Mouse (Mus musculus): ENCODE data around the gene Sgca.
A peak's percentile ranks its signal among the peaks of the same experiment; 100 is the strongest.
"Not testable (repeated sequence)": the region's sequence is repeated elsewhere in the genome, so short reads cannot be mapped to it uniquely, and the experiment has no call there.

The Sgca gene

DNA sequence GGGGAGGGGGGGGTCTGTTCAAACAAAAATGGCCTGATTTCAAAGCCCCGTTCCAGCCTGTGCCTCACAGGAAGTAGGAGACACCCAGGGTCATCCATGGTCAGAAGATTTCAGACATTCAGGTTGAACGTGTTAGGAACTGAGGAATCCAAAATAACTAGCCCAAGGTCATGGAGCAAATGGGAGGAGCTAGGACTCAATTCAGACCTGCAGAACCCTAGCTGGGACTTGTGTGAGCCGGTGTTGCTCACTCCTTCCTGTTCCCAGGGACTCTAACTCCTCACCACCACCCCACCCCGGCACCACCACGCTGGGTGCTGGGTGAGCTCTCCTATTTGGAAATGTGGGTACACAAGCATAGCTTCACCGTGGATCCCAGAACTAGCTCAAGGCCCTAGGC lies 11.2 kb upstream of the Sgca start:
- DNase-seq (ENCODE audit: low spot score in 2 of 2): no peak

DNA sequence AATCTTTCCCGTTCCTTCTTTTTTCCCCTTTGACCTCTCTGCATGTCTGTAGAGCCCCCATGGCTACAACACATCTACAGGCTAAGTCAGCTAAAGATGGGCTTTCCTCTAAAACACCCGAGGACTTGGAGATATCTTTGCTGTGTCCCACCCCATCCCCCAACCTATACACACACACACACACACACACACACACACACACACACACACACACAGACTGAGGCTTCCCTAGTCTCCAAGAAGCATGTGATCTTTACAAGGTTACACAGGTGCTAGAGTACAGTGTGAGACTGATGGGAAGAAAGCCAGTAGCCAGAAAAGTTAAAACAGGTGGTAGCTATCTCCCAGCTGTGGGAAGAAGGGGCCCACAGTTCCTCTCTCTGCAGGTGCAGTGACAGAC lies 10.3 kb upstream of the Sgca start:
- no peak for DNase-seq (ENCODE audit: low spot score in 2 of 2)

DNA sequence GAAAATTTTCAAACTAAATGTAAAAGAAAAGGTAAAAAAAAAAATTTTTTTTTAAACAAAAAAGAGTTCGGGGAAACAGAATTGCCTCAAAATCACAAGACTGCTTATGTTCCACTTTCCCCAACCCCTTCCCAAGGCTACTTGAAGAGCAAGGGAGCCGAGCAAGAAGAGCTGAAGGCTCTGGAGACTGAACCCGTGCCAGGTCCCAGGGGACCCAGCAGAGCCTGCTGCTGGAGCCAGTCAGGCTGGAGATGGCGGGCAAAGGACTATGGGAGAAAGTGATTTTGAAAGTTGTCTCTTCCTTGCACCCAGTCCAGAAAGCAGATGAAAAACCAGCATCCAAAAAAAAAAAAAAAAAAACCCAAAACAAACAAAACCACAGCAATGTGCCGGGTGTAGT lies 9.7 kb upstream of the Sgca start:
- no peak for DNase-seq (ENCODE audit: low spot score in 2 of 2)

DNA sequence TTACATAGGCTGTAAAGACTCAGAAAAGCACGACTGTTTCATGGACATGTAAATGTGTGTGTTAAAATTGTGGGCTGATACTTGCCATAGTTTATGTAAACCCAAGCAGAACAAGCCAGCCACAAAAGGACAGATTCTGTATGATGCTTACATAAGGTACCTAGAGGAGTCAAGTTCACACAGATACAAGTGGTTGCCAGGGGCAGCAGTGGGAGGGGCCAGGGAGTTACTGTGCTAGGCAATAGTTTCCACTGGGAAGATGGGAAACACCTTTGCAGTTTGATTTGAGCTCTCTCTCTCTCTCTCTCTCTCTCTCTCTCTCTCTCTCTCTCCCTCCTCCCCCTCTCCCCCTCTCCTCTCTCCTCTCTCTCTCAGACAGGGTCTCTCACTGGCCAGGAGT lies 9.0 kb upstream of the Sgca start:
- no peak for DNase-seq (ENCODE audit: low spot score in 2 of 2)

DNA sequence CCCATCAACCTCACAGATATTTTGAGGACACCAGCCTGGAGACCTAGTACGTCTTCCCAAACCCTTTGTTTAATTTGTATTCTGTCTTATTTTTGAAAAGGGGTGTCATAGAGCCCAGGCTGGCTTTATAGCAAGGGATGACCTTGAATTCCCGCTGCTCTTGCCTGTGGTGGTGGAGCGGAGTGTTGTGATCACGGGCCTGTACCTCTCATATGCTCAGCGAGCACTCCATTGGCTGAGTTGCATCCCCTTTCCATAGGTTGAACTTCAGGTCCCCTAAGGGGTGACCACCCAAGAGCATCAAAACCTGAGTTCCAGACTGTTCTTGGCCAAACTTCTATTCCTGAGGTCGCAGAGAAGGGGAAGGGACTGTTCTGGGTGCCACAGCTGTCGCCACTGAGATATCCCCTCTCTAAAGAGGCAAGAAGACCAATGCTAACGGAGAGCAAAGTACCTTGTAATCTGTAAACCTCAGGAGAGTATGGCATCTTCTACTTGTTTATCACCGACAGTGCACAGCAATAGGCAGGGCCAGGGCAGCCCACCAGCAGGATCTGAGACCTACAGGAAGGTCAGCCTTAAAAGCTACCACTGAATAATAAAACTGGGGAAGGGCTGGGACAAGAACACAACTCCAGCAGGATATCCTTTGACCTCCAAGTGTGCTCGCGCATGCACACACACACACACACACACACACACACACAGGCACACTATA lies 3.5 kb upstream of the Sgca start:
- DNase-seq (ENCODE audit: low spot score in 2 of 2): no peak

DNA sequence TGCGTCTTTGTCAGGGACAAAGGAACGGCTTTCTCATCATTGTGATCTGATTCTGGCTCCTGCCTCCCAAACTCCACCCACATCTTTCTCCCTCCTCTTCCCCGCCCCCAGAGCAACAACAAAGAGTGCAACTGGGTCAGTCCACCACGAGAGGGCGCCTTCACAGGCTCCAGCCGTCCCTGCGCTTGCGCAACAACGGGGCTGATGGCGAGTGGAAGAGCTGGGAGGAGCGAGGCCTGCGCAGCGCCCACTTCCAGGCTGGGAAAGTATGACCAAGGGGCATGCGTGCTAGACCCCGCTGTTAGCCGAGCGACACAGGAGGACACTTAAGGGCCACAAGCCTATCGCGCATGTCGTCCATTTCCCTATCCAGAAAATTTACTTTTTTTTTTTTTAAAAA lies 2.8 kb upstream of the Sgca start:
- peak; percentile 91 to 98 for DNase-seq (ENCODE audit: low spot score in 2 of 2)

DNA sequence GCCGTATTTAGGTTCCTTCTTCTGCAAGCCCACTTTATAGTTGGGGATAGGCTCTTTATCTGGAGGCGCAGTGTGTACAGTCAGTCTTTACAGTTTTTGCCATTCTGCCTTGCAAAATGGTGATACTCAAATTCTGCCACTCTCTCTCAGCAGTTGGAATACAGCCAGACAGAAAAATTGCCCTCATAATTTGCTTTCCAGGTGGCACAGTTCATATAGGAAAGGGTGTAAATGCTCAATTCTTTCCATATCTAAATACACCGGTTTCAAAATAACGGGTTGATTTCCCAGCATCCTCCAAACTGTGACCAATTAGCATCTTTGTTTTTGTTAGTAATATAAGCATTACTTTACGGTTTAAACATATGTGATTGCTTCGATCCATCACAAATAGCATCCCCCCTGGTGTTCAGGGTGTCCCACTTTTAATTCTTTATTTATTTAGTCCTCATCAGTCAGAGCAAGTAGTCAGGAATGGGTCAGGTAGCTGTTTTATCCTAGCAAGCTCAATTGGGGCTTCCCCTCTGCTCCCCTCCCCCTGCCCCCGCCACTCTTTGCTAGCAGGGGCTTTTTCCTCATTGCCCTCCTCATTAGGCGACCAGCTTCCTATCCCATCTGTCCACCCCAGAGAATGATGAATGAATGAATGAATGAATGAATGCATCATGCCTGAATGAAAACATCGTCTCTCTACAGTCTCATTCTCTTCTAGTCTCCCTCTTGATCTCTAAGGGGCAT lies 2.2 kb upstream of the Sgca start:
- no peak for DNase-seq (ENCODE audit: low spot score in 2 of 2)

DNA sequence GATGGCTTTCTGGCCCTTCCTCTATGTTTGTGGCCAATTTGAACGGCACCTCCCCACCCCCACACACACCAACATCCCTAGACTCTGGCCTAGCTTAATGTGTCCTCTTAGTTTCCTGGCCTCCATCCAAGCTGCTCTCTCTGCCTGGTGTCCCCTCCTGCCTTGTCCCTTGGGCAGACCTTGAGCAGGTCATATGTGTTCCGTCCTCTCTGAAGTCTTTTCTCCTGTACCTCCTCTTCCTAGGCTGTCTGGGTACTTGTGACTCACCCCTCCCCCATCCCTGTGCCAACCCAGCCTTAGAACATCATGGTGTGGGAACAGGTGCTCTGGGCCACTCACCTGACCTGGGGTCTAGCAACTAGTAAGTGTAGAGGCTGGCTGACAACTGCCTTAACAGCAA lies 1.2 kb downstream of the Sgca start:
- no peak for DNase-seq (ENCODE audit: low spot score in 2 of 2)

DNA sequence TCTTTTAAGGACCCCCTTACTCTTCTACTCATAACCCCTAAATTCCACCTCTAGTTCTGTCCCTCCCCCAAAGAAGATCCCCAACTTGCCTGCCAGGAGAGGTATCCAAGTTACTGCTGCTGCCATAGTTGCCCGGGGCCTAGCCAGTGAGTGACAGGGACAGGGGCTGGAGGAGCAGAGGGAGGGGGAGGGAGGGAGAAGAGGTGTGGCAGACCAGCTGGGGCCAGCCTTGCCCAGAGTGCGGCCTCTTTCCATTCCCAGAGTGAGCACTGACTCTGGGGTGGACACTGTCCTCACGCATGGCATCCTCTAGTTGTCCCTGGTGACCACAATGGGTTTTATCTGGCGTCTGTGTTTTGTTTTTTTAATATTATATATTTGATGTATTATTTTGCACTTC lies 2.8 kb downstream of the Sgca start:
- no peak for DNase-seq (ENCODE audit: low spot score in 2 of 2)

DNA sequence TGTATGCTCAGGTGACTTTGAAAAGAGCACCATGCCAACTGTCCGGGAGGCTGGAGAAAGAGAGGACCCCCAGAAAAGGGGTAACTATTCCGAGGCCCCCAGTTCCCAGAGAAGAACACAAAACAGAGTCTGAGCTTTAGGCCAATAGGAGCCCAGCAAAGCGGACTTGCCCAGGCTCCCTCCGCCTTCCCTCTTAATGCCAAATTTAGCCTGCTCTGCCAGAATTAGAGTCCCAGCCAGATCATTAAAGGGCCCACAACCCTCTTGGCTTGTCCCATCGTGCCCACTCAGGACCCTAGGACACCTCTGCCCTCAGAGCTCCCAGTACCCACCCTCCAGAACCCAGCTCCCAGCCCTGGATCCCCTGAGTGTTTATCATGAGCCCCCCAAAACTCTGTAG lies 3.2 kb downstream of the Sgca start:
- DNase-seq (ENCODE audit: low spot score in 2 of 2): no peak

DNA sequence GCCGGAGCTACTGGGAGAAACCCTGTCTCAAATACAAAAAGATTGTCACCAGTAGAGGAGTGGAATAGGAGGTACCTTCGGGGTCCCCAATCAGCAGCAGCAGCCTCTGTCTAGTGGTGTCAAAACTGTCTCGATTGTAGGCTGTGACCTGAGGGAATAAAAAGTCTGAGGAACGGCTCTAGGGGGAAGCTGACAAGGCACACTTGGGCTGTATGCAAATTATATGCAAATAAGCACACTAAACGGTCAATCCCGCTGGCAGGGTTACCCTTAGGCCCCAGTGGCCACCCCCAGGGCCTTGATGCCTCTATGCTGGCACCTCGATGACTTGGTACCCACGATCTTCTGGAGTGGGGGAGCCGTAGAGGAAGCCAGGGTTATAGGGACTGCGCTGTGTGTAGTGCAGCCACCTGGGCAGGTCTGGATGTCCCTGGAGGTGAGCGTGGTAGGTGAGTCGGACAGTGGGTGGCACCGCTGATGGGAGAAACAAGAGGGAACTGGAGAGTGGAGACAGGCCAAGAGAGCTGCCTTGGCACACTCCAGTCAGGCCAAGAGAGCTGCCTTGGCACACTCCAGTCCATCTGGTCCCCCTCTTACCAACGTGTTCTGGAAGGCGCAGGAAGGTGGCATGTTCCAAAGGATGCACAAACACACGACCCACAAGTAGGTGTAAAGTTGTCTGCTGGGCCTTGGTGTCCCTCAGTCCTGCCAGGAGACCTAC lies 4.1 kb downstream of the Sgca start:
- no peak for DNase-seq (ENCODE audit: low spot score in 2 of 2)

DNA sequence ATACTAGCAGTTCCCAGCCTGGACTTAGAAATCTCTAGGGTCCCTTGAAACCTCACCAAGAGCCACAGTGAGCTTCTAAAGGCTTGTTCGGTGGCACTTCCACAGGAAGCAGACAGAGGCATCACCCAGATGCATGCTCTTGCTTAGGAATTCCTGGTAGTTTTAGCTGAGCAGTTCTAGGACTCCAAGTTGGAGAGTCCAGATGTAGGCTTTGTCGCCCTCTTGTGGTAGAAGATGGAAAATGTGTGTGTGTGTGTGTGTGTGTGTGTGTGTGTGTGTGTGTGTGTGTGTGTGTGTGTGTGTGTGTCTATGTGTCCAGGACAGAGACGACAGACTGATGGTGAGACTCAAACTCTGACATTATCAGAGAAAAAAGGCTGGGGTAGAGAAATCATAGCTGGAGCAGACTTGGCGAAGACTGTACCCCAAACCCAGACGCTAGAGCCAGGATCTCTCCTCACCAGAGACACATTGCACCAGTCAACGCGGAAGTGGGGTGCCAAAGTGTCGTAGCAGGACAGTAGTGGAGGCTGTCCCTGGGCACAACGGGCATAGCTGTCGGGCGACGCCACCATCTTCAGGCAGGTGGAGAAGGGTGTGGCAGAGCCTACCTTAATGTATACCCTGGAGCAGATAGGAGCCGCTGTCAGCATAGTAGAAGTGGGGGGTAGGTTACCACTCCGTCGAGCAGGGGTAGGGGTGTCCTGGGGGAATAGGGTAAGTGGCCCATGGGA lies 5.8 kb downstream of the Sgca start:
- peak in 1 of 2 experiments; percentile 78 for DNase-seq (ENCODE audit: low spot score in 2 of 2)

DNA sequence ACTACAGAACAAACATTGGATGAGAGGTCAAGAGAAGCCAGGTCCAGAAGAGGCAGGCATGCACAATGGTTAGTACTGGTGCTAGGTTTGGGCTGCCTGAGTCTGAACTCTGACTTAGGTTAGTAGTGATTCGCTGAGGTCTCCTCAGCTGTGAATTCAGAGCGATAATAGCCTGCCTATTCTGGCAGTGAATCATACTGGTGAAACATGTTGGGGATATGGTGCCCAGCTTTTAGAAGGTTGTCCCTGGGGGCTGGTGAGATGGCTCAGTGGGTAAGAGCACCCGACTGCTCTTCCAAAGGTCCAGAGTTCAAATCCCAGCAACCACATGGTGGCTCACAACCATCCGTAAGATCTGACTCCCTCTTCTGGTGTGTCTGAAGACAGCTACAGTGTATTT lies 6.4 kb downstream of the Sgca start:
- DNase-seq (ENCODE audit: low spot score in 2 of 2): not testable (repeated sequence)

DNA sequence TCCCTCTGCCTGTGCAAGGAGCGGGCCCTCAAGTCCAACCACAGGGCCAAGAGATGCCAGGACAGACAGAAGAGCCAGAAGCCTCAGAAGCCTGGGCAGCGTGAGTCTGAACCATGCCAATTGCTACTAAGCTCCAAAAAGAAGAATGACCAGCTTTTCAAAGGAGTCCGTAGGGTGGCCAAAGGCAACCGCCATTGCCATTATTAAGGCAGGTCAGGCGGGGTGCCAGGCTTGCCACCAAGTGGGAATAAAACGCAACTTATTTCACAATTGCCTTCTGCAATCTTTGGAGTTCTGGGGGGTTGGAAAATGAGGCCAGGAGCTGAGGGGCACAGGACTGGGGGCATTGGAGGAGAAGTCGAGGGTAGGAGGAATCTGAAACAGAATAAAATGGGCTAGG lies 7.9 kb downstream of the Sgca start:
- no peak for DNase-seq (ENCODE audit: low spot score in 2 of 2)

DNA sequence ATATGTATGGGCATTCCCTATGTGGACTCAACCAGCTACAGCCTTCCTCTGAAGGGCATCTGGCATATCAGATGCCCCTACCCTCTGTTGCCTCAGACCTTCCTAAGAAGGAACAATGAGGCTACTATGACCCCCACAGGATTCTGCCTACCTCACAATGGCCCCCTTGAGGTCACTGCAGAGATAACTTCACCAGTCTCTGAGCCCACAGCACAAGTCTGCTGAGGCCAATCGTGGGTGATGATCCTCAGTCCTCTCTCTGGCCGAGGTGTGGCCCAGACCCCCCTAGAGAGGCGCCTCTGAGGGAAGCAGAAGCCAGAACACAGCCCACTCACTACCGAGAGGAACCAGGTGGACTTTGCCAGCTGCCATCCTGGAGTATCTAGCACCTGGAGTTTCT lies 8.7 kb downstream of the Sgca start, which contains the start of gene Hils1:
TSS of gene Hils1 (plus strand) at position 175 of the 400 bp plus-strand sequence.
- no peak for DNase-seq (ENCODE audit: low spot score in 2 of 2)

DNA sequence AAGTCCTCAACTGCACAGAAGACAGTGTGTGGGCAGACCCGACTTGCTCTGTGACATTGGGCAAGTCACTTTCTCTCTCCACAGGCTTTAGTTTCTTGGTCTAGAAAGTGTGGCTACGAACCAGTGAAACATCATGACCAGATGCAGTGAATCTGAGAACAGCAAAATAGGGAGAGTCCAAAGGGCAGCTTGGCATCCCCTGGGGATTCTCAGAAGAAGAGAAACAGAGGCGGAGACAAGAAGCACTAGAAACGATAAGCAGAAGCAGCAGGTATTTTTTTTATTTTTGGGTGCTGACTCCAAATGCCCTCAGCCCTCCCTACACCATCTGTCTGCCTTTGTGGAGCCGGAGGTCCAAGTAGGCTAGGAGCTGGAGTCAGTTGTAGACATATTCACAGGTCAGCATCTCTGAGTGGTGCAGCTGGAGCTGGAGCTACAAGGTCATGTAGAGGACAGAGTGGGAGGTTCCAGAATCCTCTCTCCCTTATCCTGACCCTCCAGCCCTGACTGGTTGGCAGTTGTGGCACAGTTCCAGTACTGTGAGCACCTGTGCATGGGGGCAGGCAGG lies 13.5 kb downstream of the Sgca start:
- no peak for DNase-seq (ENCODE audit: low spot score in 2 of 2)

DNA sequence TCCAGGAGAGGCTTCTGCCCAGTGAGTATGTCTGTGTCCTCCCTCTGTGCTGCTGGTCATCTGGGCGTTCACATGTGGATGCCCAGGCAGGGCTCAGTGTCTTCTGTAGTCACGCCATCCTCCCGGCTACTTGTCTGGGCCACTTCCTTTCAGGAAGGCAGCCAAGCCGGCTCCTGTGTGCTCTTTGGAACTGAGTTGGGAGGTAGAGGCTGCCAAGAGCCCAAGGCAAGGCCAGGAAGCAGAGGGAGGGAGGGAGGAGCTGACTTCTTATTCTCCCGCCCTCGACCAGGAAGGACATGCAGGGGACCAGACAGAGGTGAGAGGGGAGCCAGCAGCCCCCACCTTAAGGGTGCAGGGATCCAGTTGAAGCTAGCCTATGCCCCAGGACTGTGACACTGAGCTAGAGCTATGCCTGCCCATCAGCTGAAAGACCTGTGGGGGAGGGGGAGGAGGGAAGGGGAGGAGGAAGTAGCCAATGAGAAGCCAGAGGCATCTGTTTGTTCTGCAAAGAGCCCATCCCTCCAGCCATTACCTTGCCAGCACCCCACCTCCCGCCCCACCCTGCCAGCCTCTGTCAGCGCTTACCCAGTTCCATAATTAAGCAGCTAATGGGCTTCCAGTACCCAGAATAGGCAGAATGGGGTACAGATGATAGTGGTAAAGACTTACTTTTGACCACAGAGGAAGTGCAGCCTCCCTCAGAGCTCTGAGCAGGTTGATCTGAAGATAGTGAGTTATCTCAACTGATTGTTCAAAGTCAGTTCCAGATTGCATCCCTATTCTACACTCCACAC lies 17.9 kb downstream of the Sgca start:
- DNase-seq (ENCODE audit: low spot score in 2 of 2): no peak

DNA sequence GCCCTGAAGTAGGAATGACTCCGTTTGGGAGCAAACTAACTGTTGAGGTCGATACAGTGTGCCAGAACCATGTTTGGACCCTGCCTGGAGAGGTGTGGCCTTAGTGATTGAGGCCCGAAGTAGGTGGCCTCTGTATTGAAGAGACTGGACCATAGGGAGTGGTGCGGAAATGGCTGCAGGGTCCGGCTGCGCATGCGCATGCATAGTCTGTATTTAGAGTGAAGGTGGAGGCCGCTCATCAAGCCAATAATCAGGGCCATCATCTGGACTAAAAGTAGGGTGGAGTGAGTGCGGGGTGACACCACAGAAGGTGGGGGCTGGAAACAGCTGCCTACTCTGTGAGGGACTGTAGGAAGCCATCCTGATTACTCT lies 18.4 kb downstream of the Sgca start:
- no peak for DNase-seq (ENCODE audit: low spot score in 2 of 2)

DNA sequence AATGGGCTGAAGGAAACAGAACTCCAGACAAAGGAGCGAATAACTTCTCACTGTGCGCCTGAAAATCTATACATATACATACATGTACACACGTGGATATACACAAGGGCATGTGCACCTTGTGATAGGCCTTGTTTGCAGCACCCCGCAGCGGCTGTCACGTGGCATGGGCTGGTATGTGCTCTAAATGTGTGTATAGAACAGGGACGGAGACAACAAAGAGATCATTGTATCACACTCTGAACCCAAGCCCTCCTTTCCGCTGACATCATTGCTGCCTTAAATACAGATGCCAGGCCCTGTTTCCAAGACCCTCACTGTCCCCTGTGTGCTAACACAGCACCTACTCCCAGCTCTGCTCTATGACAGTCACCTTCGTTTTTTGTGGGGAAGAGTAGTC lies 21.0 kb downstream of the Sgca start:
- DNase-seq (ENCODE audit: low spot score in 2 of 2): no peak

DNA sequence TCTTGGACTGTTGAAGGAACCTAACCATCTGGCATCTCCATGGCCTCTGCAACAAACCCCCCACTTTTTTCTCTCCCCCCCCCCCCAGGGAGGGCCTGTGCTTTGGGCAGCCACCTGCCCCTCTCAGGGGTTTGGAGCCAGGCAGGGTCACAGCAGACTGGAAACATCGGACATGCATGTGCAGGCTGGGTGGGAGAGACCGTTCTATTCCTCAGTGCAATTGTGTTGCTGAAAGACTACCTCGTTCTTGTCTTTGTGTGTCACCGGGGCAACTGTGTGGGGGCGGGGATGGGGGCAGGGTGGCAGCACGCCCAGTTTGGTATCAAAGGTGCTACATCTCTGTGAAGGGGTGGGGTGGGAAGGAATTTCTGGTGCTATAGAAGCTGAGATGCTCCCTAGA lies 24.0 kb downstream of the Sgca start:
- no peak for DNase-seq (ENCODE audit: low spot score in 2 of 2)

DNA sequence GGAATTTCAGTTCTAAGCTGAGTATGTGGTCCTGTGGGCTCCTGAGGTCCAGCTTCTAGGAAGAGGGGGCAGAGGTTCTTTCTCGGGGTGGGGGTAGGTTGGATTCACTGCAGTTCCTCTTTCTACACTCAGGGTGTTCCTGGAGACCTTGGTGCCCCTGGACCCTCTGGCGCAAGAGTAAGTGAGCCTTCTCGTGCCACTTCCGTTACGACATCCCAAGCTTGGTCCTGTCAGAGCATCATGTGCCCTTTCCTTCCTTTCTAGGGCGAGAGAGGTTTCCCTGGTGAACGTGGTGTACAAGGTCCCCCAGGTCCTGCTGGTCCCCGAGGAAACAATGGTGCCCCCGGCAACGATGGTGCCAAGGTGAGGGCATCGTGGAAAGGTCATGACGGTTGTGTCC lies 30.9 kb downstream of the Sgca start:
- DNase-seq (ENCODE audit: low spot score in 2 of 2): no peak
